Mouse (Mus musculus): Measurements from ENCODE around the gene Uspl1. TPM values are rescaled to one million over a fixed set of nuclear protein-coding genes. Genes with fewer than 3 reads are reported as not detected.

Uspl1 gene
- polyA plus RNA-seq, 1 experiment from 2014 or later: 54.6 TPM

DNA sequence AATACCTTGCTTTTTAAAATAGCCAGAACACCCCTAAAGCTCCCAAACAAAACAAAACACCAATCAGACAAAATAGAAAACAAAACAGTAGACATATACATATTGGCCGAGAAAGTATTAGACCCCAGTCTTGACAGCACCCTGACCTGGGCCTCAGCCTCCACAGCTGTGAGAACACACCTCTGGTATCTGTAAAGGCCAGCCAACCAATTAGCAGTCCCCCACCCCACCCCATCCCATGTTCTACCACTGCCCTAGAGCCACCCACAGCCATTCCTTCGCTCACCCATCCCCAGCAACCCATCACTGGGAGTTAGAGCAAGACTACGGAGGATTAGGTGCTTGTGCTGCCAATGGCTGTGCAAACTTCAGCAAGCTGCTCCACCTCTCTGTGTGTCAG, 33.3 kb upstream of the Uspl1 start:
- no peaks in the 10 kb centered on the region for H3K36me3 ChIP-seq
- H3K27ac ChIP-seq: no peak overlapping the region
- H3K4me3 ChIP-seq: no peak overlapping the region
- no peak overlapping the region for H3K4me2 ChIP-seq
- H3K4me1 ChIP-seq (replicated peaks): no peaks in the 10 kb centered on the region
- H3K27me3 ChIP-seq: no peaks in the 10 kb centered on the region
- no peak for ATAC-seq (ENCODE audit: low FRiP score)
- WGBS: 94% methylated on average over 3 of the region's 3 CpGs
- H3K9ac ChIP-seq: no peak overlapping the region
- H3K9me3 ChIP-seq: no peaks in the 10 kb centered on the region

GRCm38 (mm10) chr5:149152063-149152773, 31.9 kb upstream of the Uspl1 start:
- Histone ChIP-seq H3K9me3 (no peaks in the 10 kb centered on the region), H3K4me3 (no peak overlapping the region), H3K27me3 (no peaks in the 10 kb centered on the region), H3K4me2 (no peak overlapping the region), H3K4me1 (replicated peaks) (no peaks in the 10 kb centered on the region), H3K36me3 (no peaks in the 10 kb centered on the region), H3K27ac (no peak overlapping the region), H3K9ac (no peak overlapping the region)
- 66% methylated on average over 13 of the region's 13 CpGs for WGBS
- ATAC-seq (ENCODE audit: low FRiP score): no peak

DNA sequence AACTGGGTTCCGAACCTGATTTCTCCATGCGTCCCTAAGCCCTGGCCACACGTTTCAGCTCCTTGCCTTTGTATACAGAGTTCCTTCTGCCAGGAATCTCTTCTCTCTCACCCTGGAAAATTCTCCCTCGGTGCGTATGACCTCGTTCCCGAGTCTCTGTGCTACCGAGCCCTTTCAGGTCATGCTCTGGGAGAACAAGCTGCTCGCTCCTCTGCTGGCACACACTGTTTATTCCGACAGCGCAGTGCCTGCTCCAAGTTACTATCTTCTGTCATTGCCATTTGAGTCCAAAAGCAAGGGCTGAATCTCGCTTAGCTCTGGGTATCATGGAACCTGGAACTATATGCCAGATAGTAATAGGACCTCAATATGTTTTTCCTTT, 31.4 kb upstream of the Uspl1 start:
- H3K4me3 ChIP-seq: no peak overlapping the region
- H3K27me3 ChIP-seq: no peaks in the 10 kb centered on the region
- no peak overlapping the region for H3K27ac ChIP-seq
- no peaks in the 10 kb centered on the region for H3K9me3 ChIP-seq
- WGBS: 75% methylated on average over 12 of the region's 12 CpGs
- ATAC-seq (ENCODE audit: low FRiP score): no peak
- H3K4me2 ChIP-seq: no peak overlapping the region
- H3K9ac ChIP-seq: no peak overlapping the region
- no peaks in the 10 kb centered on the region for H3K36me3 ChIP-seq
- H3K4me1 ChIP-seq (replicated peaks): no peaks in the 10 kb centered on the region

GRCm38 (mm10) chr5:149156886-149157563, 27.1 kb upstream of the Uspl1 start:
- H3K4me3 ChIP-seq: no peak overlapping the region
- no peaks in the 10 kb centered on the region for H3K9me3 ChIP-seq
- H3K4me1 ChIP-seq (replicated peaks): no peaks in the 10 kb centered on the region
- 91% methylated on average over 18 of the region's 18 CpGs for whole genome bisulfite sequencing
- no peaks in the 10 kb centered on the region for H3K36me3 ChIP-seq
- no peak overlapping the region for H3K9ac ChIP-seq
- H3K27me3 ChIP-seq: no peaks in the 10 kb centered on the region
- no peak for ATAC-seq (ENCODE audit: low FRiP score)
- H3K4me2 ChIP-seq: no peak overlapping the region
- H3K27ac ChIP-seq: no peak overlapping the region

- ATAC-seq (ENCODE audit: low FRiP score): no peak
- 93% methylated on average over 6 of the region's 6 CpGs for WGBS
- H3K9ac ChIP-seq: no peak overlapping the region
- no peaks in the 10 kb centered on the region for H3K36me3 ChIP-seq
- H3K9me3 ChIP-seq: no peaks in the 10 kb centered on the region
- H3K4me2 ChIP-seq: no peak overlapping the region
- H3K27ac ChIP-seq: no peak overlapping the region
- no peak overlapping the region for H3K4me3 ChIP-seq
- H3K4me1 ChIP-seq (replicated peaks): no peaks in the 10 kb centered on the region
- no peaks in the 10 kb centered on the region for H3K27me3 ChIP-seq
Measured at GRCm38 (mm10) chr5:149159021-149159420, 25.1 kb upstream of the Uspl1 start.

DNA sequence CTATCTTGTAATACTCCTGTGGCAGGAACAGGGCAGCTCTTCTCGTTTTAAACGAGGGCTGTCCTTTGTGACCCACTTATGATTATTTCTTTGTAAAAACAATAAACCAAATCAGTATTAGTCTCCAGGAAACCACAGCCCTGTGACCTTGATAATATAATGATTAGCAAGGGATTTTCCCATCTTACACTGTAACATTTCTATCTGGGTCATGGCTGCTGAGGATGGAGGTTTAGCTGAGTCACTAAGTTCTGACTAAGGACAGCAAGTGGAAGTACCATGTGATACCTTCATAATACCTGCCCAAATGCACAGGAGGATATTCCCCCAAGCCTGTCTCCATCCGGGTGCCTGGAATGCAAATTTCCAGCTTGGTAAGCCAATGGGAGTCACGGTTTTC, 23.7 kb upstream of the Uspl1 start:
- H3K4me2 ChIP-seq: no peak overlapping the region
- H3K4me3 ChIP-seq: no peak overlapping the region
- no peaks in the 10 kb centered on the region for H3K9me3 ChIP-seq
- H3K4me1 ChIP-seq (replicated peaks): no peaks in the 10 kb centered on the region
- ATAC-seq (ENCODE audit: low FRiP score): no peak
- no peaks in the 10 kb centered on the region for H3K27me3 ChIP-seq
- H3K27ac ChIP-seq: no peak overlapping the region
- no peak overlapping the region for H3K9ac ChIP-seq
- 89% methylated on average over 4 of the region's 4 CpGs for WGBS
- H3K36me3 ChIP-seq: no peaks in the 10 kb centered on the region

- no peaks in the 10 kb centered on the region for H3K27me3 ChIP-seq
- no peak for ATAC-seq (ENCODE audit: low FRiP score)
- 79% methylated on average over 7 of the region's 7 CpGs for WGBS
Measured at GRCm38 (mm10) chr5:149162890-149163289, 21.3 kb upstream of the Uspl1 start.

GRCm38 (mm10) chr5:149164881-149165280, 19.3 kb upstream of the Uspl1 start:
- 40% methylated on average over 7 of the region's 7 CpGs for WGBS

More at GRCm38 (mm10) chr5:149162890-149163289, 21.3 kb upstream of the Uspl1 start:
- no peaks in the 10 kb centered on the region for H3K4me1 ChIP-seq (replicated peaks)
- no peaks in the 10 kb centered on the region for H3K36me3 ChIP-seq
- no peaks in the 10 kb centered on the region for H3K9me3 ChIP-seq
- no peak overlapping the region for H3K9ac ChIP-seq
- no peak overlapping the region for H3K4me3 ChIP-seq
- no peak overlapping the region for H3K27ac ChIP-seq
- no peak overlapping the region for H3K4me2 ChIP-seq

GRCm38 (mm10) chr5:149166011-149166410, 18.1 kb upstream of the Uspl1 start:
- ATAC-seq (ENCODE audit: low FRiP score): no peak
- no peak overlapping the region for H3K27ac ChIP-seq
- H3K9me3 ChIP-seq: no peaks in the 10 kb centered on the region
- H3K36me3 ChIP-seq: no peaks in the 10 kb centered on the region
- no peak overlapping the region for H3K9ac ChIP-seq
- WGBS: 92% methylated on average over 10 of the region's 10 CpGs
- no peak overlapping the region for H3K4me2 ChIP-seq
- H3K4me1 ChIP-seq (replicated peaks): no peaks in the 10 kb centered on the region; the same call in 1 of the 2 replicates
- H3K27me3 ChIP-seq: no peaks in the 10 kb centered on the region
- H3K4me3 ChIP-seq: no peak overlapping the region

More at GRCm38 (mm10) chr5:149164881-149165280, 19.3 kb upstream of the Uspl1 start:
- Histone ChIP-seq H3K27ac (no peak overlapping the region), H3K9ac (no peak overlapping the region), H3K36me3 (no peaks in the 10 kb centered on the region), H3K4me2 (no peak overlapping the region), H3K4me3 (no peak overlapping the region), H3K4me1 (replicated peaks) (no peaks in the 10 kb centered on the region), H3K9me3 (no peaks in the 10 kb centered on the region), H3K27me3 (no peaks in the 10 kb centered on the region)
- ATAC-seq (ENCODE audit: low FRiP score): no peak

DNA sequence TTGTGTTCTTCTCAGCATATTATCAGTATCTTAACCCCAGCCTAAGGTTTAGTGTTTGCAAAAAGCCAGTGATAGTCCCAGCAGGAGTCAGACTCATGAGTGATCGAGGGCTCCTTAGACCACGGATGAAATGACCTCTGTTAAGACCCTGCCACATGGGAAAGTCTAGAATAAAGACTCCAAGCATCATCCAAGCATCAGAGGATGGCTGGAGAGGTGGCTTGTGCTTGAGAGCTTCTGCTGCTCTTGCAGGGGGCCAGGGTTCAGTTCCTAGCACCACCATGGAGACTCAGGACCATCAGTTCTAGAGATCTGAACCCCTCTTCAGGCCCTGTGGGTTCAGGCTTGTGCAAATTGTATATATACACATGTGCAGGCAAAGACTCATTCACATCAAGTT, 16.1 kb upstream of the Uspl1 start:
- H3K4me2 ChIP-seq: no peak overlapping the region
- no peak overlapping the region for H3K27ac ChIP-seq
- no peaks in the 10 kb centered on the region for H3K9me3 ChIP-seq
- 85% methylated on average over 2 of the region's 2 CpGs for WGBS
- H3K27me3 ChIP-seq: no peaks in the 10 kb centered on the region
- no peaks in the 10 kb centered on the region for H3K36me3 ChIP-seq
- no peak overlapping the region for H3K9ac ChIP-seq
- no peak overlapping the region for H3K4me3 ChIP-seq
- no peaks in the 10 kb centered on the region; the same call in 1 of the 2 replicates for H3K4me1 ChIP-seq (replicated peaks)
- ATAC-seq (ENCODE audit: low FRiP score): no peak

DNA sequence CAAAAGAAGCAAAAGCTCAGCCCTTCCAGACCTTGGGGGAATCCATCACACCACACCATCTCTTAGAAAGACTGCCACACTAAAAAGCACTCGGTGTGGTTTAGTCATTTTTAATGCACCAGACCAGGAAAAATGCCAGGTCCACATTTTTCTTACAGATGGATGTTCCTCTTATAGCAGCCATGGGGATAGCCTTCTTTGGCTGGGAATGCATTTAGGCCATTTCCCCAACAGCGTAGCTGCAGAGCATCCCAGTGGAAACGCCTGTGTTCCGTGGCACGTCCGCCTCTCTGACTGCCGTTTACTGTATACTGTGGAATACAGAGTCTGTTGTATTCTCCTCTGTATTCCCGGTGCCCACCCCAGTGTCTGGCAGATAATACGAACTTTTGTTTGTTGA, 15.3 kb upstream of the Uspl1 start:
- Histone ChIP-seq H3K27me3 (no peaks in the 10 kb centered on the region), H3K4me2 (no peak overlapping the region), H3K4me1 (replicated peaks) (no peaks in the 10 kb centered on the region; the same call in 1 of the 2 replicates), H3K9ac (no peak overlapping the region), H3K27ac (no peak overlapping the region), H3K9me3 (no peaks in the 10 kb centered on the region), H3K4me3 (no peak overlapping the region), H3K36me3 (no peaks in the 10 kb centered on the region)
- 74% methylated on average over 9 of the region's 9 CpGs for WGBS
- no peak for ATAC-seq (ENCODE audit: low FRiP score)

DNA sequence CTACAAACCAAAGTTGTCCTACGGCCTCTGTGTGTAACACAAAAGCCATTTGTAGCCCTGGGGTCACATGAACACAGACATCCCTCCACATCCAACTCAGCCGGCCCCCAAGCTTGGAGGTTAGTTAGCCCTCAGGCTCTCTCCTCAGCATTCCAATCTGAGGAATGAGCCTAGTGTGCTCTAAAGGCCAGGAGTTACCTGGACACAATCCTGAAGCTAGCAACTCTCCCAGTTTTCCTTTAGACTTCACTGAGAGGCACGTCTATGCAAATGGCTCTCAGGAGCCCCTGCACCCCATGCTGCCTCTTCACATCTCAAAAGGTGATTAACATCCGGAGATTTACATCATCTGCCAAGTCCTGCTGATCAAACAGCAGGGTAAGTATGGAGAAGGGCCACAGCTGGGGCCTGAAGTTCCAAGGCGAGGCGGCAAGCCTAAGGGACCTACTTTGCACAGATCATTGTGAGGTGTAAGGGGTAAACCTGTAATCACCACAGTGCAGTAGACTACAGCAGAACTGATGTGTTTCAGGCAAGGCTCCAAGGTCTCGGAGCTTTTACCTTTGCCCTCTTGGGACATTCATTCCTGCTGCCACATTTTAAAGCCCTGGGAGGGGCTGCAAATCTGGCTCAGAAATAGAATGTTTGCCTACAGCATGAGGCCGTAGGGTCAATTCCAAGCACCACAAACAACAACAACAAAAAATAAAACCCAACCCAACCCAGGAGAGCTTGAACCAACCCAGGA, 13.1 kb upstream of the Uspl1 start:
- H3K27ac ChIP-seq: no peak overlapping the region

More for the DNA sequence above, 13.1 kb upstream of the Uspl1 start:
- no peaks in the 10 kb centered on the region; the same call in 1 of the 2 replicates for H3K4me1 ChIP-seq (replicated peaks)
- H3K9me3 ChIP-seq: no peaks in the 10 kb centered on the region
- no peak overlapping the region for H3K9ac ChIP-seq
- H3K4me2 ChIP-seq: no peak overlapping the region
- 47% methylated on average over 8 of the region's 8 CpGs for WGBS
- no peaks in the 10 kb centered on the region for H3K36me3 ChIP-seq
- no peak for ATAC-seq (ENCODE audit: low FRiP score)
- H3K4me3 ChIP-seq: no peak overlapping the region
- no peaks in the 10 kb centered on the region for H3K27me3 ChIP-seq
